Mouse (Mus musculus) erythroblast, embryonic 14.5 days (primary cell): ENCODE results near the gene Agpat4.

Experiments
- GATA1 ChIP-seq: IDR thresholded peaks from 2 replicates; pipeline ENCODE4 v1.6.1; 2012; ENCODE audit warnings: low read length, inconsistent platforms, mixed read lengths
- TAL1 ChIP-seq: IDR thresholded peaks from 3 replicates; pipeline ENCODE4 v1.6.1; 2012; ENCODE audit warnings: low read length, inconsistent platforms, mixed read lengths

- TF ChIP-seq GATA1 = no peak; the same call in 1 of the 2 replicates
- no peak for TF ChIP-seq TAL1
These were observed 4.7 kb downstream of the Agpat4 start for GRCm38 (mm10) chr17:12123168-12123567.
